Mouse (Mus musculus) midbrain, embryonic 10.5 days (tissue): ENCODE data around the gene Smtn. TPM values are rescaled to one million over a fixed set of nuclear protein-coding genes. Genes with fewer than 3 reads are reported as not detected.
A peak's percentile ranks its signal among the peaks of the same experiment; 100 is the strongest.

Experiments
- DNase-seq: peaks from one replicate; pipeline ENCODE4 v3.0.0-alpha.2; 2017; ENCODE audit warnings: low spot score
- H3K27ac ChIP-seq: fragments of 300-500 bp; sonication (generic); replicated peaks from 2 replicates; pipeline ENCODE4 v1.5.1; 2016; ENCODE audit warnings: mild to moderate bottlenecking
- H3K27me3 ChIP-seq: fragments of 300-500 bp; sonication (generic); 2 replicates; pipeline ENCODE4 v1.6.1; 2016; ENCODE audit warnings: low read depth, mild to moderate bottlenecking; ENCODE audit not compliant: poor library complexity, severe bottlenecking
- H3K36me3 ChIP-seq: fragments of 300-500 bp; sonication (generic); 2 replicates; pipeline ENCODE4 v1.6.1; 2016; ENCODE audit warnings: mild to moderate bottlenecking, moderate library complexity
- H3K4me1 ChIP-seq: fragments of 300-500 bp; sonication (generic); 2 replicates; pipeline ENCODE4 v1.6.1; 2016
- H3K4me3 ChIP-seq: fragments of 300-500 bp; sonication (generic); 2 replicates; pipeline ENCODE4 v1.5.1; 2016; ENCODE audit warnings: mild to moderate bottlenecking, moderate library complexity
- H3K9me3 ChIP-seq: fragments of 300-500 bp; sonication (generic); replicated peaks from 2 replicates; pipeline ENCODE4 v1.6.1; 2016; ENCODE audit warnings: mild to moderate bottlenecking
- WGBS: fragments of 180-500 bp; shearing (Covaris S2); methylation state at CpG from one replicate; pipeline ENCODE4 v1.1.7; 2016; 5-methylcytosine and 5-hydroxymethylcytosine counted together
- polyA plus RNA-seq: library from polyadenylated mRNA; unstranded; fragments of >200 nt; fragmentation: Nextera tagmentation; extraction: Ambion mirVana; gene quantifications from 2 replicates; pipeline ENCODE4 v1.2.1, GENCODE M21; 2016

Gene Smtn
- polyA plus RNA-seq, 1 experiment from 2014 or later = 40.2 TPM

DNA sequence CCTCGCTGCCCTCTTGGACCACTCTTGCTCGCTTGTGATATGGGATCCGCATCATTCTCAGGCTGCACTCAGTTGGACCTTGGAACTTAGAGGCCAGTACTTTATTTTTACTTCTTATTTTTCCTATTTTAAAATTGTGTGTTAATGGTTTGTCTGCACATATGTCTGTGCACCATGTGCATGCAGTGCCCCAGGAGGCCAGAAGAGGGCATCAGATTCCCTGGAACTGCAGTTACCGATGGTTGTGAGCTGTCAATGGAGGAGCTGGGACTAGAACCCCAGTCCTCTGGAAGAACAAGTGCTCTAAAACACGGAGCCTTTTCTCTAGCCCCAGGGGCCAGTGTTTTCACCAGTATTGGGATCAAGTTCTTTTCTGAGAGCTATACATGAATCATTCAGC is 4.0 kb upstream of the Smtn start:
- Histone ChIP-seq H3K27me3 (no peaks in the 10 kb centered on the region), H3K36me3 (no peaks in the 10 kb centered on the region), H3K9me3 (peaks cover 6% of the 10 kb centered on the region), H3K27ac (no peak overlapping the region), H3K4me1 (peaks cover 14% of the 10 kb centered on the region), H3K4me3 (no peak overlapping the region)
- DNase-seq = no peak
- WGBS = 95% methylated on average over 5 of the region's 5 CpGs

DNA sequence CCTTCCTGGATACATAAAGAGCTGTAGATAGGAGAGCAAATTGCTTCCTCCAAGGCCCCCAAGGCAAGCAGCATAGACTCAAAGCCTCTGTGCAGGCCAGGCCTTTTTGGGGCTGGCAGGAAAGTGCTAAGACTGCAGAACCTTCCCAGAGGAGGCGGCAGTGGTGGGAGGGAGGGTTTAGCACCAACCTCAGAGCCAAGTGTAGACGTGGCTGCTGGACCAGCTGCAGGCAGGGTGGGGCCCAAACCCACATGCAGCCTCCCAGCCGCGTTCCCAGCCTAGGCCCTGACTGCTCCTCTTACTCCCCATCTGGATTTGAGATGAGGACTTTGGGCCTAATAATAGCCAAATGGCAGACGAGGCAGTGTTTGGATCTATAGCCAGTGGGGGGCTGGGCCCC is 2.6 kb upstream of the Smtn start:
- peaks cover 4% of the 10 kb centered on the region; the same call in 1 of the 2 replicates for H3K27me3 ChIP-seq
- H3K9me3 ChIP-seq = peaks cover 6% of the 10 kb centered on the region
- no peak overlapping the region for H3K4me3 ChIP-seq
- H3K36me3 ChIP-seq = no peaks in the 10 kb centered on the region
- H3K27ac ChIP-seq = no peak overlapping the region
- no peak for DNase-seq
- H3K4me1 ChIP-seq = peaks cover 23% of the 10 kb centered on the region
- 58% methylated on average over 5 of the region's 5 CpGs for WGBS

DNA sequence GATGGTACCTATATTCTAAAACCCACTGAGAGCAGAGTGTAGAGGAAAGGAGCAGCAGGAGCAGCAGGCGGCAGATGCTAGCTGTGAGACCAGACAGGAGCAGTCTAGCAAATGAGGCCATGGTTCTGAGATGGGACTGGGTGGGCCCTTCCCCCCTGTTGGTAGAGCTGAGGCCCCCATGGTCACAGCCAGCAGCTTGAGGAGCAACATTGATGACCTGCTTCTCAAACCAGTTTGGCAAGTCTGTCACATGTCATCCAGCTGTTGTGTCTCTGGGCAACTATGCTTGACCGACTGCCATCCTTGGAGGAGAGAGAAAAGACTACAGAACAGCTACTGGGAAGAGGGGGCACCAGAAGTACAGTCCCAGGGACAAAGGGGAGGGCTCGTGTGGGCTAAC is 1.5 kb upstream of the Smtn start:
- Histone ChIP-seq H3K9me3 (peaks cover 6% of the 10 kb centered on the region), H3K27ac (no peak overlapping the region), H3K4me3 (no peak overlapping the region), H3K36me3 (peaks cover under 1% of the 10 kb centered on the region; the same call in 1 of the 2 replicates), H3K4me1 (peaks cover 29% of the 10 kb centered on the region), H3K27me3 (peaks cover 10% of the 10 kb centered on the region)
- WGBS = 75% methylated on average over 3 of the region's 3 CpGs
- DNase-seq = no peak

DNA sequence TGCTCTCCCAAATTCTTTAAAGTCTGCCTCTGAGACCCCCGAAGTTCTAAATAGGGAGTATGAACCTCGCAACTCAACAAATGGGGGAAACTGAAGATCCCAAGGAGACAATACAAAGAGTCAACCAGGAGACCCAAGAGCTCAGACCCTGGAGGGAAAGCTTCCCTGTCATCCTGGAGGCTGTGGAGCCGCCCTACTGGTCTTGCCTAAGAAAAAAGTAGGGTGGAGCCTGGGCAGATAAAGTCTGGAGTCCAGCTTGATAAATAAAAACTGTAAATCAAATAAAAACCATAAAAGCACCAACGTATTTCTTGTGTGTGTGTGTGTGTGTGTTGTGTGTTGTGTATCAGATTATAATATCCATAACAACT is 601 bp downstream of the Smtn start:
- peak overlapping the region; percentile 73 for H3K4me3 ChIP-seq
- peaks cover 3% of the 10 kb centered on the region; the same call in 1 of the 2 replicates for H3K36me3 ChIP-seq
- DNase-seq = no peak
- 85% methylated on average over 4 of the region's 4 CpGs for WGBS
- peaks cover 5% of the 10 kb centered on the region for H3K9me3 ChIP-seq
- peaks cover 13% of the 10 kb centered on the region for H3K27me3 ChIP-seq
- peak overlapping the region; percentile 87 for H3K27ac ChIP-seq
- peaks cover 39% of the 10 kb centered on the region for H3K4me1 ChIP-seq

- Histone ChIP-seq H3K4me1 (peaks cover 43% of the 10 kb centered on the region), H3K27ac (peak overlapping the region; percentile 87), H3K27me3 (peaks cover 13% of the 10 kb centered on the region), H3K4me3 (peak overlapping the region; percentile 73), H3K36me3 (peaks cover 3% of the 10 kb centered on the region; the same call in 1 of the 2 replicates), H3K9me3 (peaks cover under 1% of the 10 kb centered on the region; the same call in 1 of the 2 replicates)
- 5% methylated on average over 33 of the region's 33 CpGs for WGBS
- peak; percentile 91 for DNase-seq
These were observed 1.1 kb downstream of the Smtn start for GRCm38 (mm10) chr11:3539111-3539825.

DNA sequence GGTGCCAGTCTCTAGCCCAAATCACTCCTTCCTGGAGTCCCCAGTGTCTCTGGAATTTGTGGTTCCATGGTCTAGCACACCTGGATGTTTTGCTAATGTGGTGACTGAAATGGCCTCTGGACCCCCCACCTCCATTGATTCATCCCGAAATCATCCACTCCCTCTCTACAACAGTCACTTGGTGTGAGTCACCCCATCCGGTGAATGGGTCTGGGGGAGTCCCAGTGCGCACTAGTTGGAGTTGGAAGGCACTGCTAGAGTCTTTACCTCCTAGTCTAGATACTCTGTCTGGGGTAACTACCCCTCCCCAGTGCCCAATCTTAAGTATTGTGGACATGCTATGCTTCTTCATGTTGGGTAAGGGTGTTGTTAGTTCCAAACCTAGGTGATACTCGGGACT is 2.1 kb downstream of the Smtn start:
- DNase-seq = no peak
- Histone ChIP-seq H3K27me3 (peaks cover 13% of the 10 kb centered on the region), H3K27ac (peak overlapping the region; percentile 87), H3K9me3 (no peaks in the 10 kb centered on the region), H3K4me3 (peak overlapping the region; percentile 73), H3K4me1 (peaks cover 43% of the 10 kb centered on the region), H3K36me3 (peaks cover 7% of the 10 kb centered on the region)
- 69% methylated on average over 4 of the region's 4 CpGs for WGBS

DNA sequence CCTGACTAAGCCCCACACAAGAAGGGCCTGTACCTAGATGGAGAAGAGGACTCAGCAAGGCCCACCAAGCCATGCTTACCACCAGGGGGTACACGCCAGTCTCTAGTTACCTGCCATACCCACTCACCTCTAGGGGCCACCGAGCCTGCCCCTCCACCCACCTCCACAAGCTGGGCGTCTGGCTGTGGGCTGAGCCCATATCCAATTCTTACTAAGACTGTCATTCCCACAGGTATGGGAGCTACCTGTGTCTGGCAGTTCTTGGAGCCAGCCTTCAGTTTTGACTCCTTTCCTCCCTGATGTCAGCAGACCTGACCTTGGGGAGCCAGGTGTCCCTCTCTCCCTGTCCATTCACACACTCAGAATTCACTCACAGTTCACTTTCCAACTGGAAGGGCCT is 2.7 kb downstream of the Smtn start:
- H3K27ac ChIP-seq = no peak overlapping the region
- H3K27me3 ChIP-seq = peaks cover 13% of the 10 kb centered on the region
- peaks cover 13% of the 10 kb centered on the region for H3K36me3 ChIP-seq
- DNase-seq = no peak
- WGBS = 89% methylated on average over 3 of the region's 3 CpGs
- H3K4me1 ChIP-seq = peaks cover 43% of the 10 kb centered on the region
- no peaks in the 10 kb centered on the region for H3K9me3 ChIP-seq
- H3K4me3 ChIP-seq = peak overlapping the region; percentile 73

DNA sequence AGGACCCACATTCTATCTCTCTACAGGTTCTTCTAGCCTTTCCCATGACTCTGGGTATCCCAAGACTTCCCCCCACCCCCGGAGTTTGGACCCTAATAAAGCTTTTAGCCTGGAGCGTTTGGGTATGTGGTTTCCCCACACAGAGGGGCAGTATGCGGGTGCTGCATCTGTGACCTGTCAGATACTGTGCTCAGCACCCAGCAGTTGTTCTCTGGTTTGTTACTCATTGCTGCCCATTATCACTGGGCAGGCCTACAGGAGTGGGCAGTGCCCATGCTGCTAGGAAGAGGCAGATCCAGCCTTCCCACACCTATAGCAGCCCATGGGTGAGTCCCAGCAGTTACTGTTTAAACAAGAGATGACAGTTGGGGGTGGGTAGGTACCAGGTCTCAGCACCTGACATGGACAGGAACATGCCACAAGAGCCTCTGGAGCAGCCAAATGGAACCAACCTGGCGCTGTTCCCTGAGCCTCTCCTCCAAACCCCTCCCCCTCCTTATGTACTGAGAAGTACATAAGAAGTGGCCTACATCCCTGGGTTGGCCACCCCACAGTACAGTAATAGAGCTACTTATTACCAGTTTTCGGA is 3.6 kb downstream of the Smtn start:
- 96% methylated on average over 5 of the region's 5 CpGs for WGBS
- Histone ChIP-seq H3K4me1 (peaks cover 43% of the 10 kb centered on the region), H3K27ac (no peak overlapping the region), H3K36me3 (peaks cover 22% of the 10 kb centered on the region), H3K9me3 (no peaks in the 10 kb centered on the region), H3K4me3 (no peak overlapping the region), H3K27me3 (peaks cover 13% of the 10 kb centered on the region)
- no peak for DNase-seq

DNA sequence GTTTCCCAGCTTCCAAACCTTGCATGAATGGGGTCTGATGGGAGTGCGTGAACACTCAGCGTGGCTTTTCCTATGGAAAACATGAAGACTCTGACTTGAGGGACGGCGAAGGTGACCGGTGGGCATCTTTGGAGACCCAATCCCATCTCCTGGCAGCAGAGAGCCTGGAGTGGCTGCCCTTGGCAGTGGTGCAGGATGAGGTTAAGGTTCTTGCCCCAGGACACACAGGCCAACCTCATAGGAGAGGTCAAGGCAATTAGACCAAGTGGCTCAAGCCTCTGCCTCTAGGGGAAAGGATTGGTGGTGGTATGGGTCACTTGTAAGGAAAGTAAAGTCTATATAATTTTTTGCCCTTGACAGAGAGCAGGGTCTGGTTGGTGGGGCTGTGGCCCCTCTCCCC is 4.3 kb downstream of the Smtn start:
- 56% methylated on average over 5 of the region's 5 CpGs for WGBS
- Histone ChIP-seq H3K9me3 (no peaks in the 10 kb centered on the region), H3K4me3 (peak overlapping the region; percentile 73), H3K36me3 (peaks cover 29% of the 10 kb centered on the region), H3K27ac (peak overlapping the region; percentile 88), H3K4me1 (peaks cover 43% of the 10 kb centered on the region), H3K27me3 (peaks cover 13% of the 10 kb centered on the region)
- DNase-seq = no peak

DNA sequence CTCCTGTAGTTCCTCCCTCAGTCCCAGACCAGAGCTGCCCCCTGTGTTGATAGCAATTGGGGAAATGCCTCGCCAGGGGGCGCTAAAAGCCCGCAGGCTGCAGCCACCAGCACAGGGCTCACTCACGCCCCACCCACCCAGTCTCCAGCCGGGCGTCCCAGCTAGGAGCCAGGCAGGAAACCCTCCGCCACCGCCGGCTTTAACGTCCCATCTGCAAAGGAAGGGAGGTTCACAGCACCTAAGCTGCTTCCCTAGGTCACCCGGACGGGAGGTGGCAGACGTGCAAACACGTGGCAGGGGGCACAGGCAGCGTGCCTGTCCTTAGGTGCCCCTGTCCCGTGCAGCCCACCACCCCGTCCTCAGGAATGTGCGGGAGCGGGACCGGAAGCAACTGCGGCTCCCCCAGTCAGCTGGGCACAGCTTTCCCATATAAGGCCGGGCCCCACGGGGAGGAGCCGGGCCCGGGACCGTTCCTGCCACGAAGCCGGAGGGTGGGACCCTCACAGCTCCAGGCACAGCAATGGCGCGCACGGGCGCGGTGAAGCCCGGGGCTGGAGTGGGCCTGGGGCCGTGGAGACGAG is 4.9 kb downstream of the Smtn start:
- H3K9me3 ChIP-seq = no peaks in the 10 kb centered on the region
- WGBS = under 1% methylated on average over 36 of the region's 36 CpGs
- H3K27me3 ChIP-seq = peaks cover 13% of the 10 kb centered on the region
- peak; percentile 94 for DNase-seq
- H3K4me1 ChIP-seq = peaks cover 43% of the 10 kb centered on the region
- H3K4me3 ChIP-seq = peak overlapping the region; percentile 73
- H3K36me3 ChIP-seq = peaks cover 35% of the 10 kb centered on the region
- H3K27ac ChIP-seq = peak overlapping the region; percentile 88

DNA sequence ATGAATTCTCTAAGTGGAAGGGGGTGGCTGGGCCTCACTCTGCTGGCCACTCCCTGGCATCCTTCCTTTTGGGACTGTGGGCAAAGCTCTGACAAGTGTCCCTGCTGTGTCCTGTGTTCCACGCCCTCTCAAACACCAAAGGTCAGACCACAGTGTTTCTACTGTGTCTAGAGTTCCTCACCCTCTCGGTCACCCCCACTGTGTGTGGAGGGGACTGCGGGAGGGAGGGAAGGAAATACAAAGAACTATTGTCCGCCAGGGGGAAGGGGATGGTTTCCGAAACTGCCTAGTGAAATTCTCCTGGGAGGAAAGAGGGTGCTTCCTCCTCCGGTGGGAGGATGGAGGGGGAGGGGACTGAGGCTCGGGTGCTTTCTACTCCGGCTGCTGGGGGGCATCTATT is 5.5 kb downstream of the Smtn start:
- 9% methylated on average over 8 of the region's 8 CpGs for WGBS
- peaks cover 43% of the 10 kb centered on the region for H3K4me1 ChIP-seq
- peaks cover 13% of the 10 kb centered on the region for H3K27me3 ChIP-seq
- H3K27ac ChIP-seq = peak overlapping the region; percentile 88
- peak overlapping the region; percentile 73 for H3K4me3 ChIP-seq
- H3K9me3 ChIP-seq = no peaks in the 10 kb centered on the region
- DNase-seq = no peak
- H3K36me3 ChIP-seq = peaks cover 40% of the 10 kb centered on the region

DNA sequence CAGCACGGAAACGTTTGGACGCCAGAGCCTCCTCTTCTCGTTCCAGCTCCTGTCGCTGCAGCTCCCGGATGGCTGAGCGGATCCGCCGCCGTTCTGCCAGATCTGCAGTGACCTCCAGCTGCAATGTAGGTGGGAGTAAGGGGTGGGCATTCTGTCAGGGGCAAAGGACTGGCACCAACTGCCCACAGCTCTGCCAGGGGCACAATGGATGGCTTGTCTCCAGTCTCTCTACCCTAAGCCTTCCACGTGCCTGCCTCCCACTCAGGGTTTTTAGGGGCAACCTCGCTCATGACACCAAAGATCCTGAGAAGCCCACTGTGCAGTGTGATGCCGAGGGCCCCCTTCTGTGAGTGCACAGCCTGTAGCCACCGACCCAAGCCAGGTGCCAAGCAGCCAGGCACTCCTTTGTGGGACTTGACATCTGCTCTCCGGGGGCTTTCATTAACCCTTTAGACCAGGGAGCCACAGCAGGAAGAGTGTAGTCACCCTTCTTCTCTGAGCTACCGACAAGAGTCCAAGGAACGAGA is 6.9 kb downstream of the Smtn start:
- Histone ChIP-seq H3K9me3 (no peaks in the 10 kb centered on the region), H3K4me1 (peaks cover 34% of the 10 kb centered on the region), H3K36me3 (peaks cover 55% of the 10 kb centered on the region), H3K27ac (no peak overlapping the region), H3K27me3 (peaks cover 13% of the 10 kb centered on the region), H3K4me3 (no peak overlapping the region)
- 92% methylated on average over 17 of the region's 17 CpGs for WGBS
- DNase-seq = no peak
